Mouse (Mus musculus) kidney, embryonic 16.5 days (tissue): Measurements from ENCODE around the gene Eloa. TPM values are rescaled to one million over a fixed set of nuclear protein-coding genes. Genes with fewer than 3 reads are reported as not detected.
"Not testable (repeated sequence)": the region's sequence is repeated elsewhere in the genome, so short reads cannot be mapped to it uniquely, and the experiment has no call there.

Experiments used
- ATAC-seq: fragments of 200-750 bp; cut with Nextera tagmentation; 2 replicates; pipeline ENCODE4 v1.8.0; 2017; ENCODE audit warnings: moderate TSS enrichment; ENCODE audit not compliant: low FRiP score, low TSS enrichment
- H3K27ac ChIP-seq: fragments of 300-500 bp; sonication (generic); 2 replicates; pipeline ENCODE4 v1.5.1; 2014; ENCODE audit warnings: low read length
- H3K27me3 ChIP-seq: fragments of 300-500 bp; sonication (generic); 2 replicates; pipeline ENCODE4 v1.6.1; 2014; ENCODE audit warnings: low read length, control low read depth, mixed read lengths; ENCODE audit not compliant: insufficient read depth
- H3K36me3 ChIP-seq: fragments of 300-500 bp; sonication (generic); 2 replicates; pipeline ENCODE4 v1.6.1; 2014; ENCODE audit warnings: low read length, control low read depth, mixed read lengths; ENCODE audit not compliant: insufficient read depth
- H3K4me1 ChIP-seq: fragments of 300-500 bp; sonication (generic); 2 replicates; pipeline ENCODE4 v1.6.1; 2014; ENCODE audit warnings: low read length, control low read depth, mixed read lengths; ENCODE audit not compliant: insufficient read depth
- H3K4me2 ChIP-seq: fragments of 300-500 bp; sonication (generic); replicated peaks from 2 replicates; pipeline ENCODE4 v1.6.1; 2014; ENCODE audit warnings: low read depth, low read length
- H3K4me3 ChIP-seq: fragments of 300-500 bp; sonication (generic); 2 replicates; pipeline ENCODE4 v1.5.1; 2014; ENCODE audit warnings: mild to moderate bottlenecking, low read length
- H3K9ac ChIP-seq: fragments of 300-500 bp; sonication (generic); replicated peaks from 2 replicates; pipeline ENCODE4 v1.6.1; 2014; ENCODE audit warnings: low read length
- H3K9me3 ChIP-seq: fragments of 300-500 bp; sonication (generic); 2 replicates; pipeline ENCODE4 v1.6.1; 2016; ENCODE audit warnings: low read length, control low read depth
- whole genome bisulfite sequencing: fragments of 180-500 bp; shearing (Covaris S2); extraction: QIAGEN DNeasy Blood & Tissue Kit; methylation state at CpG from one replicate; pipeline ENCODE4 v1.1.7; 2014; 5-methylcytosine and 5-hydroxymethylcytosine counted together
- polyA plus RNA-seq: library from polyadenylated mRNA; unstranded; fragments of >200 nt; fragmentation: Nextera tagmentation; extraction: Ambion mirVana; gene quantifications from 2 replicates; pipeline ENCODE4 v1.2.1, GENCODE M21; 2015

Eloa gene
- polyA plus RNA-seq = 45.1 and 45.2 TPM in 2 replicates

DNA sequence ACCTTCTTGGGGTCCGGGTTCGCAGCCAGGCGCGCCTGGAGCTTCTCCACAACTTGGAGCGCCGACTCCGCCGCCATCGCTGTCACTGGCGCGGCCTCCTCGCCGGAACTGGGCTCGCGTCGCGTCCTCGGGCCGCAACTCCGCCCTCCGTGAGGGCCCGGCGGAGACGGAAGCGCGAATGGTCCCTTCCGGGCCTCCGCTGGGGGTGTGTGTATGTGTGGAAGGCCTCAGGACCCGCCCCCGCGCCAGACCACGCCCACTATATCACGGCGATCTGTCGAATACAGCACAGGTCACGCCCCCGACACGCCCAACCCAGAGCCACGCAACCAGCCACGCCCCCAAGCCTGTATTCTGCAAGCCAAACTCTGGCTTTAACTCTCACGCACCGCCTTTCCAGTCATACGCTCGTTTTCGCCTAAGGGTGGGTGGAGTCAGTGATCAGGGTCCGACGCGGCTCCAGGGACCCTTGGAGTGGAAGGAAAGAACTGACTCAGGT, at the start of gene Eloa:
Eloa (minus strand) TSS at position 215 of the 499 bp plus-strand sequence.
- peak within 1 kb of the TSS; percentile 74; the same call in 1 of the 2 replicates for H3K27ac ChIP-seq
- ATAC-seq = peak; percentile 99
- under 1% methylated on average over 48 of the region's 48 CpGs for WGBS
- no peaks in the 10 kb centered on the region for H3K9me3 ChIP-seq
- peaks cover 14% of the 10 kb centered on the region for H3K4me1 ChIP-seq
- H3K36me3 ChIP-seq = no peaks in the 10 kb centered on the region
- H3K4me3 ChIP-seq = peak within 1 kb of the TSS; percentile 90
- H3K9ac ChIP-seq = peak within 1 kb of the TSS; percentile 90
- H3K4me2 ChIP-seq = peak within 1 kb of the TSS; percentile 71
- H3K27me3 ChIP-seq = no peaks in the 10 kb centered on the region

DNA sequence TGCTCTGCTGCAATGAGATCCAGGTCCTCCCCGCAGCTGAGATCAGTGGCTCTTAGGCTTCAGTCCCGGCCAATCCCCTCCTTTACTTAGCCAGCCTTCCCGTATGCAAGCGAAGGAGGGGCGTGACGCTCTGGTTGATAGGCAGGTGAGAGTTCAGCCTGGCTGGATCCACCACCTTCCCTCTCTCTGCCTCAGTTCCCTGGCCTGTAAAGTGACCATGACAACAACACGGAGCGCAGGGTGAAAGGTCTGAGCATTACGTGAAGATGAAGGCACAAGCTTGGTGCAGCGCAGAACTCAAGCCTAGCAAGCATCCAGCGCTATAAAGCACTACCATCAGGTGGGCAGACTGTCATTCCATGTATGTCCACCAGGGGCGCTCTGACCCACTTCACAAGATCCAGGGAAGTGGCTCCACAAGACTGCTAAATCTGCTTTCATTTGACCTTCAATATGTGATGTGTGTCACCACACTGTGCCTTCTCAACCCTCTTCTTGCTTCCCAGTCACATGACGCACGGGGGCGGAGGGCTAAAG, 49.7 kb upstream of the Eloa start:
- 5% methylated on average over 15 of the region's 15 CpGs for WGBS
- ATAC-seq = peak; percentile 69
- Histone ChIP-seq H3K9ac (peak overlapping the region; percentile 54; the same call in 1 of the 2 replicates), H3K27me3 (no peaks in the 10 kb centered on the region), H3K4me1 (peaks cover 18% of the 10 kb centered on the region), H3K4me3 (peak overlapping the region; percentile 28; the same call in 1 of the 2 replicates), H3K36me3 (no peaks in the 10 kb centered on the region), H3K9me3 (no peaks in the 10 kb centered on the region), H3K4me2 (peak overlapping the region; percentile 48), H3K27ac (peak overlapping the region; percentile 82; the same call in 1 of the 2 replicates)

DNA sequence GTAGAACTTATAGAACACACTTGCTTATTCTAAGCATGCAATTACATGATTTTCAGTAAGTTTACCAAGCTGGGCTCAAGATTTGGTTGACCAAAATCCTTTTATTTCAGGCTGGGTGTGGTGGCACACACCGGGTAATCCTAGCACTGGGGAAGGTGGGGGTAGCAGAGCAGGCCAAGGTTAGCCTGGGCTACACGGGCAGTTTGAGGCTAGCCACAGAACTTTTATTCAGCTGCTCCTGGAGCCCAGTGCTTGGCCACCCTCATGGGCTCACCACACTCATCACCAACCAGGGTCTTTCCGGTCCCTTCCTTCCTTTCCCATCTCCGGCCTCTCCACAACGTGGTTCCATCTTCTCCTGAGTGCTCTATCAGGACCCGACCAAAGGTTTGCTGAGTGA, 49.0 kb upstream of the Eloa start:
- Histone ChIP-seq H3K9ac (no peak overlapping the region), H3K36me3 (no peaks in the 10 kb centered on the region), H3K4me1 (peaks cover 18% of the 10 kb centered on the region), H3K4me3 (no peak overlapping the region), H3K9me3 (no peaks in the 10 kb centered on the region), H3K4me2 (no peak overlapping the region), H3K27ac (peak overlapping the region; percentile 82), H3K27me3 (no peaks in the 10 kb centered on the region)
- WGBS = 68% methylated on average over 6 of the region's 6 CpGs
- ATAC-seq = peak; percentile 18; the same call in 1 of the 2 replicates

DNA sequence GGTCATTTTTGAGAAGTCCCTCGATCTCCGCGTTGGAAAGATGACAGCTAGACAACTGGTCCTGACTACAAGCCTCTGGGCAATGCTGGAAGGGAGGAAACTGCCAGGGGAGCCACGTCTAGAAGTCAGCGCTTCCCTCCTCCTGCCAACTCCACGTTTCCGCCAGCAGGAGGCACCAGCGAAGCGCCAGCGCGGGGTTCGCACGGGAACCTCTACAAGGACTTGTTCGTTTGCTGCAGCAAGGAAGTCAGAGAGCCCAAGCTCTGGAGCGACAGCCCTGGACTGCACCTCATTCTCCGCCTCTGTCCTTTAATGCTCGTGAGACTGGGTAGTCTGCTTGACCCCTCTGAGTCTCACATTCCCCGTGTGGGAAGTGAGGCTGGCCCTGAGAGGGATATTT, 48.4 kb upstream of the Eloa start:
- Histone ChIP-seq H3K36me3 (no peaks in the 10 kb centered on the region), H3K9ac (peak overlapping the region; percentile 55; the same call in 1 of the 2 replicates), H3K27me3 (no peaks in the 10 kb centered on the region), H3K27ac (peak overlapping the region; percentile 82), H3K4me3 (0 out of 2 replicates have a peak overlapping the region, but pooled peaks have one; percentile 10), H3K4me2 (peak overlapping the region; percentile 21; the same call in 1 of the 2 replicates), H3K4me1 (peaks cover 18% of the 10 kb centered on the region), H3K9me3 (no peaks in the 10 kb centered on the region)
- WGBS = 1% methylated on average over 18 of the region's 18 CpGs
- peak; percentile 64; the same call in 1 of the 2 replicates for ATAC-seq

DNA sequence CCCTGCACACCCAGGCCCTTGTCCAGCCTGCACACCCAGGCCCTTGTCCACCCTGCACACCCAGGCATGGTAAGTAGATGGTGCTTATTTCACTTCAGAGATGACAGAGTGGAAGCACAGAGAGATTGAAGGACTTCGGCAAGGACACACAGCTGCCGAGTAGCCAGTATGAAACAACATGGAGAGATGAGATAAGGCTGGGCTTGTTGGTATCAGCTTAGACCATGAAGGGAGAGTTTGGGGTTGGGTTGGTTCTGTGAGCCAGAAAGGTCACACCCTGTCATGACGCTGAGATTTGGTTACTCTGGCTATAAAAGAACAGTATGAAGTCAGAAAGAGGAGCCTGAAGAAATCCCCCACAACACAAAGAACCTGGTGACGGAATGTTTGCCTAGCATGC, 47.8 kb upstream of the Eloa start:
- H3K36me3 ChIP-seq = no peaks in the 10 kb centered on the region
- peaks cover 18% of the 10 kb centered on the region for H3K4me1 ChIP-seq
- no peak overlapping the region for H3K4me3 ChIP-seq
- ATAC-seq = no peak
- H3K27ac ChIP-seq = no peak overlapping the region
- H3K27me3 ChIP-seq = no peaks in the 10 kb centered on the region
- H3K9me3 ChIP-seq = no peaks in the 10 kb centered on the region
- H3K9ac ChIP-seq = no peak overlapping the region
- H3K4me2 ChIP-seq = no peak overlapping the region
- WGBS = 66% methylated on average over 4 of the region's 4 CpGs

GRCm38 (mm10) chr4:136063143-136063542, 41.6 kb upstream of the Eloa start:
- no peak overlapping the region for H3K27ac ChIP-seq
- WGBS = 88% methylated on average over 4 of the region's 4 CpGs
- H3K4me1 ChIP-seq = no peaks in the 10 kb centered on the region
- no peak overlapping the region for H3K9ac ChIP-seq
- no peak for ATAC-seq
- no peaks in the 10 kb centered on the region for H3K9me3 ChIP-seq
- H3K27me3 ChIP-seq = no peaks in the 10 kb centered on the region
- no peaks in the 10 kb centered on the region for H3K36me3 ChIP-seq
- H3K4me3 ChIP-seq = no peak overlapping the region
- no peak overlapping the region for H3K4me2 ChIP-seq

DNA sequence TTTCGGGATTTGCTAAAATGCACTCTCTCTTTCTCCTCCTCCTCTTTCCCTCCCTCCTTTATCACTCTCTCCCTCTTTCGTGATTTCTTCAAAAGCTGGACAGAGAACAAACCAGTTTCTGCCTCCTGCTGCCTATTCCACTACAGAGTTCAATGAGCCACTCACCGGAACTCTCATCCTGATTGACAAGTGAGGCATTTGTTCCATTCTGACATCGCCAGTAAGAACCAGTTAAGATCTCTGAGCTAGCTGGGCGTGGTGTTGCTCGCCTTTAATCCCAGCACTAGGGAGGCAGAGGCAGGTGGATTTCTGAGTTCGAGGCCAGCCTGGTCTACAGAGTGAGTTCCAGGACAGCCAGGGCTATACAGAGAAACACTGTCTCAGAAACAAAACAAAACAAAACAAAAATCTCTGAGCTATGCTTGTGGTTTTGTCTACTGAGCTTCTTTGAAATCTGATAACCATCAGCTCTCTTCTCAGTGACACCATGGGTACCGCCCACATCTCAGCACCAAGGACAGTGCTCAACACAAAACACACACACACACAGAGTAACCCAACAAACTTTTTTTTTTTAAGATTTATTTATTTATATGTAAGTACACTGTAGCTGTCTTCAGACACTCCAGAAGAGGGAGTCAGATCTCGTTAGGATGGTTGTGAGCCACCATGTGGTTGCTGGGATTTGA, 38.4 kb upstream of the Eloa start:
- 66% methylated on average over 9 of the region's 9 CpGs for WGBS
- not testable (repeated sequence) for ATAC-seq, H3K4me3 ChIP-seq

GRCm38 (mm10) chr4:136057916-136058315, 36.4 kb upstream of the Eloa start:
- Histone ChIP-seq H3K27me3 (no peaks in the 10 kb centered on the region), H3K4me3 (no peak overlapping the region), H3K9ac (no peak overlapping the region), H3K36me3 (no peaks in the 10 kb centered on the region), H3K4me2 (no peak overlapping the region), H3K9me3 (no peaks in the 10 kb centered on the region), H3K27ac (no peak overlapping the region), H3K4me1 (no peaks in the 10 kb centered on the region)
- ATAC-seq = no peak
- 87% methylated on average over 5 of the region's 5 CpGs for WGBS

More for the DNA sequence above, 38.4 kb upstream of the Eloa start:
- H3K36me3 ChIP-seq, H3K4me1 ChIP-seq, H3K27ac ChIP-seq, H3K27me3 ChIP-seq, H3K4me2 ChIP-seq, H3K9me3 ChIP-seq, H3K9ac ChIP-seq: not testable (repeated sequence)

- Histone ChIP-seq H3K4me1 (peaks cover 10% of the 10 kb centered on the region), H3K27me3 (no peaks in the 10 kb centered on the region), H3K9me3 (no peaks in the 10 kb centered on the region), H3K4me2 (no peak overlapping the region), H3K9ac (no peak overlapping the region), H3K36me3 (peaks cover 14% of the 10 kb centered on the region), H3K27ac (no peak overlapping the region), H3K4me3 (no peak overlapping the region)
- WGBS = 27% methylated on average over 1 of the region's 1 CpGs
- no peak for ATAC-seq
Measured at GRCm38 (mm10) chr4:136056030-136056429, 34.5 kb upstream of the Eloa start.

DNA sequence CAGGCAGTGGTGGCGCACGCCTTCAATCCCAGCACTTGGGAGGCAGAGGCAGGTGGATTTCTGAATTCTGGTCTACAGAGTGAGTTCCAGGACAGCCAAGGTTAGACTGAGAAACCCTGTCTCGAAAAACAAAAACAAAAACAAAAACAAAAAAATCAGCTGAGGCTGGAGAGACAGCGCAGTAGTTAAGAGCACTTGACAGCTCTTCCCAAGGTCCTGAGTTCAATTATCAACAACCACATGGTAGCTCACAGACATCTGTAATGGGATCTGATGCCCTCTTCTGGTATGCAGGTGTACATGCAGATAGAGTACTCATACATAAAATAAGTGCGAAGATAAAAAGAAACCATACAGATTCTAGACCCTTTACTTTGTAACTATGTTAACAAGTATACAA, 32.3 kb upstream of the Eloa start:
- Histone ChIP-seq H3K36me3 (peaks cover 36% of the 10 kb centered on the region), H3K4me3 (no peak overlapping the region), H3K27me3 (no peaks in the 10 kb centered on the region), H3K4me2 (no peak overlapping the region), H3K27ac (no peak overlapping the region), H3K9me3 (no peaks in the 10 kb centered on the region), H3K4me1 (peaks cover 17% of the 10 kb centered on the region), H3K9ac (no peak overlapping the region)
- ATAC-seq = no peak
- 79% methylated on average over 5 of the region's 5 CpGs for WGBS
